Mouse (Mus musculus) megakaryocyte, embryonic 14.5 days (primary cell): ENCODE measurements around the gene Hirip3.

Experiments
- FLI1 ChIP-seq: IDR thresholded peaks from 2 replicates; pipeline ENCODE4 v1.6.1; 2012; ENCODE audit warnings: low read length, inconsistent platforms, mixed read lengths
- GATA1 ChIP-seq: IDR thresholded peaks from 3 replicates; pipeline ENCODE4 v1.6.1; 2012; ENCODE audit warnings: mixed read lengths, low read length, inconsistent platforms, borderline replicate concordance

- TF ChIP-seq FLI1, result no peak
- no peak for TF ChIP-seq GATA1
Measured at GRCm38 (mm10) chr7:126860987-126861386, 785 bp upstream of the Hirip3 start.
